Mouse (Mus musculus) ES-CJ7 (cell line): Measurements from ENCODE around the gene Zfp362.

ENCODE experiments used
- DNase-seq: peaks from one replicate; pipeline ENCODE4 v3.0.0; 2011; ENCODE audit warnings: low read depth, low spot score

Gene Zfp362

GRCm38 (mm10) chr4:128760029-128760428, 45.8 kb downstream of the Zfp362 start:
- no peak for DNase-seq

GRCm38 (mm10) chr4:128759214-128759613, 46.6 kb downstream of the Zfp362 start:
- DNase-seq: no peak

GRCm38 (mm10) chr4:128755900-128756299, 49.9 kb downstream of the Zfp362 start:
- no peak for DNase-seq

GRCm38 (mm10) chr4:128755064-128755463, 50.8 kb downstream of the Zfp362 start, which contains the start of gene A3galt2:
TSS of gene A3galt2 (plus strand) at chr4:128755364.
- no peak for DNase-seq

- no peak for DNase-seq
These were observed 52.3 kb downstream of the Zfp362 start for GRCm38 (mm10) chr4:128753571-128753970.

GRCm38 (mm10) chr4:128752031-128752757, 53.7 kb downstream of the Zfp362 start:
- no peak for DNase-seq

GRCm38 (mm10) chr4:128751006-128751405, 54.8 kb downstream of the Zfp362 start:
- DNase-seq: peak; percentile 53

- DNase-seq: no peak
These were observed 57.5 kb downstream of the Zfp362 start for GRCm38 (mm10) chr4:128748309-128748708.

- DNase-seq: no peak
These were observed 58.1 kb downstream of the Zfp362 start for GRCm38 (mm10) chr4:128747614-128748270.

- no peak for DNase-seq
These were observed 60.7 kb downstream of the Zfp362 start for GRCm38 (mm10) chr4:128745160-128745559.

- no peak for DNase-seq
These were observed 62.7 kb downstream of the Zfp362 start for GRCm38 (mm10) chr4:128743031-128743626.

- no peak for DNase-seq
These were observed 63.4 kb downstream of the Zfp362 start for GRCm38 (mm10) chr4:128742379-128742970.

- no peak for DNase-seq
These were observed 63.9 kb downstream of the Zfp362 start for GRCm38 (mm10) chr4:128741906-128742305.

GRCm38 (mm10) chr4:128740878-128741277, 65.0 kb downstream of the Zfp362 start:
- DNase-seq: no peak

- no peak for DNase-seq
These were observed 67.8 kb downstream of the Zfp362 start for GRCm38 (mm10) chr4:128737825-128738610.

GRCm38 (mm10) chr4:128737137-128737589, 68.7 kb downstream of the Zfp362 start:
- DNase-seq: peak; percentile 83

GRCm38 (mm10) chr4:128734721-128735671, 70.8 kb downstream of the Zfp362 start:
- DNase-seq: peak; percentile 69

GRCm38 (mm10) chr4:128734217-128734616, 71.6 kb downstream of the Zfp362 start:
- no peak for DNase-seq

GRCm38 (mm10) chr4:128733496-128733895, 72.3 kb downstream of the Zfp362 start:
- DNase-seq: no peak

- DNase-seq: no peak
These were observed 73.1 kb downstream of the Zfp362 start for GRCm38 (mm10) chr4:128732794-128733193.
